In genomic region chr5:118205852-118206251, GRCm38 (mm10) we compare ENCODE assay signal across 29 mouse cellular contexts. TPM values are rescaled to one million over a fixed set of nuclear protein-coding genes. Genes with fewer than 3 reads are reported as not detected.
A peak's percentile ranks its signal among the peaks of the same experiment; 100 is the strongest.
DNase-seq lines count a peak whose midpoint lies in the region; ATAC-seq lines count a peak whose summit lies in the region.
"Had no signal": no experiment of that assay in that cellular context is flagged by ENCODE, and none has a peak within 500 bp of the region (broad histone marks: within the 10 kb centered on the region; RNA-seq: fewer than 3 reads in every experiment).

No protein-coding gene starts in this region.

- H3K36me3 ChIP-seq in hindbrain, embryonic 10.5 days = peaks cover 8% of the 10 kb centered on the region
- H3K36me3 ChIP-seq in hindbrain, embryonic 14.5 days (replicated peaks; ENCODE audit: control insufficient read depth, insufficient read depth) = peaks cover 21% of the 10 kb centered on the region
- peaks cover 12% of the 10 kb centered on the region for H3K36me3 ChIP-seq in midbrain, embryonic 10.5 days
- H3K36me3 ChIP-seq in midbrain, embryonic 14.5 days (ENCODE audit: control insufficient read depth, insufficient read depth, low read length) = peaks cover 27% of the 10 kb centered on the region
- H3K36me3 ChIP-seq: G1E; heart, embryonic 10.5 days; heart, embryonic 13.5 days had no signal

- no peaks in the 10 kb centered on the region for H3K9me3 ChIP-seq in hindbrain, embryonic 10.5 days
- H3K9me3 ChIP-seq in hindbrain, embryonic 14.5 days (ENCODE audit: control insufficient read depth, low read length) = no peaks in the 10 kb centered on the region
- H3K9me3 ChIP-seq in midbrain, embryonic 10.5 days (replicated peaks) = no peaks in the 10 kb centered on the region
- H3K9me3 ChIP-seq in midbrain, embryonic 14.5 days (ENCODE audit: control insufficient read depth, low read length) = no peaks in the 10 kb centered on the region
- H3K9me3 ChIP-seq: embryonic facial prominence, embryonic 10.5 days; embryonic facial prominence, embryonic 13.5 days; forebrain, embryonic 12.5 days; forebrain, embryonic 15.5 days; G1E; heart, embryonic 10.5 days; heart, embryonic 13.5 days had no signal

- DNase-seq in hindbrain, embryonic 10.5 days (ENCODE audit: low spot score) = peak; percentile 13
- DNase-seq in hindbrain, embryonic 14.5 days (ENCODE audit: low spot score) = no peak
- no peak for DNase-seq in midbrain, embryonic 10.5 days (ENCODE audit: low spot score)
- no peak for DNase-seq in midbrain, embryonic 14.5 days
- DNase-seq in embryo, embryonic 9.5 days (ENCODE audit: extremely low spot score) = peak; percentile 33
- no peak for DNase-seq in cerebellum, adult 11 months
- DNase-seq in heart, adult 18-20 months = no peak
- DNase-seq: adrenal gland, postnatal 10 days; adrenal gland, postnatal 36 days; B cell, adult 2 months; cerebellum, adult 2 months; cerebellum, adult 9-11 months; cerebellum, postnatal 25 days; gastrocnemius, postnatal 25 days; heart, adult 2 months; heart, postnatal 14 days; heart, postnatal 4 days had no signal

- H3K27me3 ChIP-seq in hindbrain, embryonic 10.5 days (ENCODE audit: insufficient read depth, poor library complexity, severe bottlenecking) = 0 out of 2 replicates have a peak, but pooled peaks cover 7% of the 10 kb centered on the region
- no peaks in the 10 kb centered on the region for H3K27me3 ChIP-seq in hindbrain, embryonic 14.5 days (ENCODE audit: control insufficient read depth, insufficient read depth, low read length)
- no peaks in the 10 kb centered on the region for H3K27me3 ChIP-seq in midbrain, embryonic 10.5 days (ENCODE audit: low read depth, poor library complexity, severe bottlenecking)
- no peaks in the 10 kb centered on the region for H3K27me3 ChIP-seq in midbrain, embryonic 14.5 days (ENCODE audit: control insufficient read depth, insufficient read depth, low read length)
- H3K27me3 ChIP-seq: CH12.LX; embryonic facial prominence, embryonic 13.5 days; forebrain, embryonic 12.5 days; forebrain, embryonic 15.5 days; Patski had no signal

- 43% methylated on average over 8 of the region's 8 CpGs for WGBS in hindbrain, embryonic 10.5 days
- 28% methylated on average over 8 of the region's 8 CpGs for WGBS in hindbrain, embryonic 14.5 days
- WGBS in midbrain, embryonic 10.5 days = 54% methylated on average over 8 of the region's 8 CpGs
- WGBS in midbrain, embryonic 14.5 days = 40% methylated on average over 8 of the region's 8 CpGs

- no peak overlapping the region for H3K4me3 ChIP-seq in hindbrain, embryonic 10.5 days
- no peak overlapping the region for H3K4me3 ChIP-seq in hindbrain, embryonic 14.5 days (replicated peaks; ENCODE audit: low read length)
- no peak overlapping the region for H3K4me3 ChIP-seq in midbrain, embryonic 10.5 days
- H3K4me3 ChIP-seq in midbrain, embryonic 14.5 days (replicated peaks; ENCODE audit: low read depth, low read length) = no peak overlapping the region
- H3K4me3 ChIP-seq: embryonic facial prominence, embryonic 10.5 days; embryonic facial prominence, embryonic 13.5 days; erythroblast, embryonic 14.5 days; forebrain, embryonic 12.5 days; forebrain, embryonic 15.5 days; heart, adult 2 months; heart, embryonic 10.5 days; heart, embryonic 13.5 days had no signal

- no peak overlapping the region for H3K9ac ChIP-seq in hindbrain, embryonic 14.5 days
- H3K9ac ChIP-seq in midbrain, embryonic 14.5 days (replicated peaks; ENCODE audit: low read length) = no peak overlapping the region
- H3K9ac ChIP-seq: embryonic facial prominence, embryonic 13.5 days; forebrain, embryonic 12.5 days; forebrain, embryonic 15.5 days; heart, embryonic 13.5 days had no signal

- H3K4me2 ChIP-seq in hindbrain, embryonic 14.5 days (replicated peaks) = no peak overlapping the region
- no peak overlapping the region for H3K4me2 ChIP-seq in midbrain, embryonic 14.5 days (ENCODE audit: low read length)
- H3K4me2 ChIP-seq: embryonic facial prominence, embryonic 13.5 days; forebrain, embryonic 12.5 days; forebrain, embryonic 15.5 days; heart, embryonic 13.5 days had no signal

- peak overlapping the region; percentile 23; the same call in 1 of the 2 replicates for H3K27ac ChIP-seq in hindbrain, embryonic 10.5 days
- H3K27ac ChIP-seq in hindbrain, embryonic 14.5 days = no peak overlapping the region
- H3K27ac ChIP-seq in midbrain, embryonic 10.5 days (replicated peaks) = 0 out of 2 replicates have a peak overlapping the region, but pooled peaks have one; percentile 6
- no peak overlapping the region for H3K27ac ChIP-seq in midbrain, embryonic 14.5 days (replicated peaks; ENCODE audit: low read depth, low read length)
- H3K27ac ChIP-seq: embryonic facial prominence, embryonic 10.5 days; embryonic facial prominence, embryonic 13.5 days; forebrain, embryonic 12.5 days; forebrain, embryonic 15.5 days; heart, adult 2 months; heart, embryonic 10.5 days; heart, embryonic 13.5 days had no signal

- H3K4me1 ChIP-seq in hindbrain, embryonic 10.5 days (replicated peaks) = peaks cover 54% of the 10 kb centered on the region
- H3K4me1 ChIP-seq in hindbrain, embryonic 14.5 days (replicated peaks; ENCODE audit: control insufficient read depth, insufficient read depth, low read length) = no peaks in the 10 kb centered on the region
- peaks cover 30% of the 10 kb centered on the region for H3K4me1 ChIP-seq in midbrain, embryonic 10.5 days
- no peaks in the 10 kb centered on the region for H3K4me1 ChIP-seq in midbrain, embryonic 14.5 days (ENCODE audit: control insufficient read depth, insufficient read depth, low read length)
- H3K4me1 ChIP-seq: forebrain, embryonic 12.5 days; forebrain, embryonic 15.5 days; heart, embryonic 13.5 days had no signal

- ATAC-seq in hindbrain, embryonic 14.5 days (ENCODE audit: low FRiP score) = no peak
- no peak for ATAC-seq in midbrain, embryonic 14.5 days (ENCODE audit: low FRiP score, low TSS enrichment)
- ATAC-seq: forebrain, embryonic 15.5 days; intestine, postnatal 0 days; Patski had no signal

RNA-seq across cellular contexts. Expression of gene Rnft2, which starts 39.1 kb away (rescaled TPM):
- 4.9 and 7.4 TPM in 2 replicates for polyA plus RNA-seq in hindbrain, embryonic 10.5 days (2016; fragmentation: Nextera tagmentation; extraction: Ambion mirVana)
- polyA plus RNA-seq in hindbrain, embryonic 14.5 days (2014; fragmentation: Nextera tagmentation; extraction: Ambion mirVana) = 12.6 and 13.0 TPM in 2 replicates
- 5.0 and 7.2 TPM in 2 replicates for polyA plus RNA-seq in midbrain, embryonic 10.5 days (2016; fragmentation: Nextera tagmentation; extraction: Ambion mirVana)
- 14.8 and 16.4 TPM in 2 replicates for polyA plus RNA-seq in midbrain, embryonic 14.5 days (2014; fragmentation: Nextera tagmentation; extraction: Ambion mirVana)
- 1 to 10 TPM; 1.3 to 2.2 TPM for total RNA-seq in heart, adult 18-20 months (2021)
- polyA plus RNA-seq: erythroblast, embryonic 14.5 days had no signal

RNA-seq across cellular contexts. Expression of gene 2410131K14Rik, which starts 39.2 kb away (rescaled TPM):
- 11.3 and 12.3 TPM in 2 replicates for polyA plus RNA-seq in hindbrain, embryonic 10.5 days (2016; fragmentation: Nextera tagmentation; extraction: Ambion mirVana)
- 16.4 and 17.2 TPM in 2 replicates for polyA plus RNA-seq in hindbrain, embryonic 14.5 days (2014; fragmentation: Nextera tagmentation; extraction: Ambion mirVana)
- polyA plus RNA-seq in midbrain, embryonic 10.5 days (2016; fragmentation: Nextera tagmentation; extraction: Ambion mirVana) = 11.3 and 11.7 TPM in 2 replicates
- 17.2 and 17.6 TPM in 2 replicates for polyA plus RNA-seq in midbrain, embryonic 14.5 days (2014; fragmentation: Nextera tagmentation; extraction: Ambion mirVana)
- total RNA-seq in heart, adult 18-20 months (2021) = 1 to 10 TPM; 8.5 to 9.2 TPM
- polyA plus RNA-seq: erythroblast, embryonic 14.5 days had no signal

RNA-seq across cellular contexts. Expression of gene Hrk, which starts 41.4 kb away (rescaled TPM):
- 0.25 and 0.37 TPM in 2 replicates for polyA plus RNA-seq in hindbrain, embryonic 10.5 days (2016; fragmentation: Nextera tagmentation; extraction: Ambion mirVana)
- polyA plus RNA-seq in hindbrain, embryonic 14.5 days (2014; fragmentation: Nextera tagmentation; extraction: Ambion mirVana) = 3.4 and 4.3 TPM in 2 replicates
- polyA plus RNA-seq in midbrain, embryonic 10.5 days (2016; fragmentation: Nextera tagmentation; extraction: Ambion mirVana) = 0.06 and 0.10 TPM in 2 replicates
- polyA plus RNA-seq in midbrain, embryonic 14.5 days (2014; fragmentation: Nextera tagmentation; extraction: Ambion mirVana) = 1.4 and 2.9 TPM in 2 replicates
- total RNA-seq in heart, adult 18-20 months (2021) = under 1 TPM; 0.40 to 0.44 TPM
- total RNA-seq: CH12.LX; common myeloid progenitor, adult 5-6 weeks had no signal
- polyA plus RNA-seq: erythroblast, embryonic 14.5 days; G1E; heart, embryonic 10.5 days; heart, embryonic 13.5 days had no signal

RNA-seq across cellular contexts. Expression of gene Fbxw8, which starts 50.6 kb away (rescaled TPM):
- polyA plus RNA-seq in hindbrain, embryonic 10.5 days (2016; fragmentation: Nextera tagmentation; extraction: Ambion mirVana) = 35.0 and 36.8 TPM in 2 replicates
- 21.0 TPM in 2 replicates for polyA plus RNA-seq in hindbrain, embryonic 14.5 days (2014; fragmentation: Nextera tagmentation; extraction: Ambion mirVana)
- polyA plus RNA-seq in midbrain, embryonic 10.5 days (2016; fragmentation: Nextera tagmentation; extraction: Ambion mirVana) = 31.7 and 32.2 TPM in 2 replicates
- polyA plus RNA-seq in midbrain, embryonic 14.5 days (2014; fragmentation: Nextera tagmentation; extraction: Ambion mirVana) = 21.4 and 21.6 TPM in 2 replicates
- 10 to 100 TPM; 38.2 to 41.2 TPM for total RNA-seq in heart, adult 18-20 months (2021)

Comparison
In these comparisons a context has a peak if more than half of its experiments do, and no peak if none do; other contexts are left out.
1. DNase-seq: peak in hindbrain, embryonic 10.5 days (single experiment) and embryo, embryonic 9.5 days (single experiment); none in hindbrain, embryonic 14.5 days (single experiment), midbrain, embryonic 10.5 days (single experiment), midbrain, embryonic 14.5 days (single experiment), cerebellum, adult 11 months (single experiment) and heart, adult 18-20 months (0 of 2).
2. H3K27ac ChIP-seq: peak in hindbrain, embryonic 10.5 days (single experiment) and midbrain, embryonic 10.5 days (single experiment); none in hindbrain, embryonic 14.5 days (single experiment) and midbrain, embryonic 14.5 days (single experiment).